Mouse (Mus musculus) gonadal fat pad, adult 2 months (tissue): ENCODE data around the gene 9530068E07Rik. TPM values are rescaled to one million over a fixed set of nuclear protein-coding genes. Genes with fewer than 3 reads are reported as not detected.
"Not testable (repeated sequence)": the region's sequence is repeated elsewhere in the genome, so short reads cannot be mapped to it uniquely, and the experiment has no call there.

Experiments
- DNase-seq: peaks from one replicate; pipeline ENCODE4 v3.0.0-alpha.2; 2012; ENCODE audit warnings: low read depth
- polyA plus RNA-seq: library from polyadenylated mRNA; depleted of rRNA; stranded (reverse); fragments of >200 nt; gene quantifications from 2 replicates; pipeline ENCODE4 v1.2.3, GENCODE M21; 2012

The 9530068E07Rik gene
- polyA plus RNA-seq, 1 experiment: 147 TPM

GRCm38 (mm10) chr11:52373841-52374240, 22.4 kb upstream of the 9530068E07Rik start:
- DNase-seq: no peak

DNA sequence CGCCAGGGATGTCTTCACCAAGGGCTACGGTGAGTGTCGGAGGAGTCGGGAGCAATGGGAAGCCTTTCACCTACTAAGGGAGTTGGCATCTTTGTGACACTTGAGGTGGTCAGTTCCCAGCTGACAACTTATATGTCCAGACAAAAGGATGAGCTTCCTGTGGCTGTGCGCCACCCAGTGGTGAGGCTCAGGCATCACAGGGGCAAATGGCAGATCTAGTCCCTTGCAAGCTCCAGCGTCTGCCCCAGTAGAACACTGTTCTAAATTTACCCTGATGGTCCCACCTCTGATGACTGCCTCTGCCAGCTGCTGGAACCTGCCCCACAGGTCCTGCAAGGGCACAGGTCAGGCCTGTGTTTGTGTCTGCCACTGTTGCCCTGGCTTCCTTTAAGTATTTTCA, 21.9 kb upstream of the 9530068E07Rik start:
- DNase-seq: no peak

DNA sequence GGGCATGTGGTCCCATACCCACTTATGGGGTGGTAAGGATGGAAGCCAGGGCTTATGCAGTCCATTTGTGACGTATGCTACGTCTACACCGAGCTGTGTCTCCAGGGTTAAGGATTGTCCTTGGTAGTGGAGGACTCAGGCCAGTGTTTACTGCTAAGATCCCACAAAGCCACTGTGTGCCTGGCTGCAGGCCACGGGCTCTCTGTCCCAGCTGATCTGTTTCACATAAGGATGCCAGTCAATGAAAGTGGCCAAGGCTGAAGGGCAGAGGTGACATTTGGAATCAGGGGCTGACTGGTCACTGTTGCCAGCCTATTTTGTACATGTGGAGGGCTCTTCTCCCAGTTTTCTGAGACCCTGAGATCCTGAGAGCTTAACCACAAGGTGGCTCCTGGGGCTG, 18.6 kb upstream of the 9530068E07Rik start:
- no peak for DNase-seq

GRCm38 (mm10) chr11:52379241-52379640, 17.0 kb upstream of the 9530068E07Rik start:
- DNase-seq: no peak

GRCm38 (mm10) chr11:52383741-52384140, 12.5 kb upstream of the 9530068E07Rik start:
- no peak for DNase-seq

DNA sequence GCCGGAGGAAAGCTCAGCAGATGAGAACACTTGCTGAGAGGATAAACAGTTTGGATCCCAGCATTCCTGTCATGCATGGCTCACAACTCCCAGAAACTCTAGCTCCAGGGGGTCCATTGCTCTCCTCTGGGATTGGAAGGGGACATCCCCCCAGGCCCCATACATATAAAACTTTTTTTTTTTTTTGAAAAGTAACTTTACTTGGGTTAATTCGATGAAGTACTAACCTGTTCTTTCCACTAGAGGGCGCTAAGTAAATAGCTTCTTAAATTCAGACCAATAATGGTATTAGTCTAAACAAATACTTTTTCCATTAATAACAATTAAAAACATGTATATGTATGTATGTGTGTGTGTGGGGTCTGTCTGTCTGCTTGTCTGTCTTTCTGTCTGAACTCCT, 11.6 kb upstream of the 9530068E07Rik start:
- no peak for DNase-seq

DNA sequence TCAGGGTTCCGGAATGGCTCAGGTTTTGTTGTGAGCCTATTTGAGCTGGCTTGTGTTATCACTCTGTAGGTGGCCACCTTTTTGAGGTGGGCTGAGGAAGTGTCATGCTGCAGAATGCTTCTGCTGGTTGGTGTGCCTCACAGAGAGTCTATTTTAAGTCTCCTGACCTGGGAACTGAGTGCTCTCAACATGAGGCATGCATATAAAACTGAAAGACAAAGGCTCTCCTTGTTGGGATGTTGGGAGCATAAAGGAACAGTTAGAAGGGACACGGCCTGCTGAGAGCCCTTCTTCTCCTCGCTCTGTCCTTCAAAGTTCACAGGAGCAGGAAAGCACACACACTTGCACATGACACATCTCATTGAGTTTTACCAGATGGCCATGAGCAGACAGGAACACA, 9.3 kb upstream of the 9530068E07Rik start:
- DNase-seq: no peak

- no peak for DNase-seq
Measured at GRCm38 (mm10) chr11:52388150-52388549, 8.1 kb upstream of the 9530068E07Rik start.

DNA sequence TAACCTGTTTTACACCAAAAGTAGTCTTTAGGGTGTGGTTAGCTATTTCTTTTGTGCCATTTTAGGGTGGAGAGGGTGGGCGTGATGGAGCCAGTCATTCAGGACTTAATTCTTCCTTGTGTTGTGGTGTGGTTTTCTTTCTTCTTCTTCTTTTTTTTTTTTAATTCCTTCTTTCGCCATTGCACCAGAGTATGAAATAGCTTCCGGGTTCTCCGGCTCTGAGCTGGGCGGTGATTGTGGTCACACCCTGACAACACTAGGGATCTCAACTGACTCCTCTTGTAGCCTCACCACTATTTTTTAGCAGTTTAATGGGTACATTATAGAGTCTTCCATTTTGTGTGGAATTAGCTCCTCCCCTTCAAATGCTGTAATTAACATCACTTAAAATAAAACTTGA, 7.2 kb upstream of the 9530068E07Rik start:
- not testable (repeated sequence) for DNase-seq

DNA sequence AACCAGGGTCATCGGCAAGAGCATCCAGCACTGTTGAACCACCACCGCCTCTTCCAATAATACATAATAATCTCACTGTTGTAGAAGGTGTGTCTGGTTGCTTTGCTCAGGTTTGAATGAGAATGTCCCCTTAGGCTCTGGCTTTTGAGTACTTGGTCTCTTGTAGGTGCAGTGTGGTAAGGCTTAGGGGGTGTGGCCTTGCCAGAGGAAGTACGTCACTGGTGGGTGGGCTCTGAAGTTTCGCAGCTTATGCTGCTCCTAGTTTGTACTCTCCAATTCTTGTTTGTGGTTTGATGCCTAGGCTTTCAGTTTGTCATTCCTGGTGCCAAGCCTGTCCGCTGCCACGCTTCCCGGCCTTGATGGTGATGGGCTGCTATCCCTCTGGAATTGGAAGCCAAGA, 6.3 kb upstream of the 9530068E07Rik start:
- DNase-seq: no peak

- no peak for DNase-seq
Measured at GRCm38 (mm10) chr11:52394494-52394893, 1.7 kb upstream of the 9530068E07Rik start.

GRCm38 (mm10) chr11:52395343-52395742, 885 bp upstream of the 9530068E07Rik start:
- no peak for DNase-seq

DNA sequence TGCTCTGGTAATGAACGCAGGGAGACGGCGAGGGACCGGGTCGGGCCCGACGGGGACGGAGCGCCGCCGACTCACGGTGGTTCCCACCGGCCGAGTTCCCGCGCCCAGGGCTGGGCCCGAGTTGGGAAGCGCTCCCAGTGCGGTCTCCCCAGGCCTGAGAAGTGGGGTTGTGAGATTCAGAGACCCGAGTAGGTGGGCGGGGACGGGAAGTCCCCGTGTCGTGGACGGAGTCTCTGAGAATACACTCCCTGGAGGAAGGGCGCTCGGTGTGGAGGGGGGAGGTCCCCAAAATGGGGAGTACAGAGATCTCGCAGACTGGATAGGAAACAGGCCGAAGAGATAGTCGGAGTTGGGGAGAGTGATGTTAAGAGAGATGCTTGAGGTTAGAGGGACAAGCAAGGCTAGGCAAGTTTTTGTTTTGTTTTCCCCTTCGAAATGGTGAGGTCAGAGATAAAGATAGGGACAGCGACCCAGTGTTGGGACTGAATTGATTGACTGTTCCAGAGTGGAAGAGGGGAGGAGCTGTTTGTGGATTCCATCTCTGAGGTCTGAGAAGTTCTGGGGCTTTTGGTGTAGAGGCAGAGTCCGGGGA, 465 bp downstream of the 9530068E07Rik start:
- no peak for DNase-seq

- DNase-seq: no peak
Measured at GRCm38 (mm10) chr11:52397385-52397987, 1.3 kb downstream of the 9530068E07Rik start.

DNA sequence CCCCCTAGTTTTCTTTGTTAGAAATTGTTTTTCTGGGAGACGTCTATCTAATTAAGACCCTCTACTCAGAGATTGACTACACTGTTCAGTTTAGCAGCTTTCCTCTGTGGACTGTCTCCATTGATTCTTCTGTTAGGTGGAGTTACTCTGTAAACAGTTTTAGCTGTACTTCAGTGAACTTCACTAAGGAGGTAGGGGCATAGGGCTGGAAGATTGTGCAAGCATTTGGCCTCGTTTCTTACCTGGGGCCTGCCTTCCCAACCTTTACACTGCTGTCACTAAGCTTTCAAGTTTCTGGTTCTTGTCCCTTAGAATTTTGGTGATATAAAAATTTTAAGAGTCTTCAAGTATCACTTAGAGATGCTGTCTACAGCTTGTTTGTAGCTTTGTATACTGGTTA, 5.2 kb downstream of the 9530068E07Rik start:
- no peak for DNase-seq

DNA sequence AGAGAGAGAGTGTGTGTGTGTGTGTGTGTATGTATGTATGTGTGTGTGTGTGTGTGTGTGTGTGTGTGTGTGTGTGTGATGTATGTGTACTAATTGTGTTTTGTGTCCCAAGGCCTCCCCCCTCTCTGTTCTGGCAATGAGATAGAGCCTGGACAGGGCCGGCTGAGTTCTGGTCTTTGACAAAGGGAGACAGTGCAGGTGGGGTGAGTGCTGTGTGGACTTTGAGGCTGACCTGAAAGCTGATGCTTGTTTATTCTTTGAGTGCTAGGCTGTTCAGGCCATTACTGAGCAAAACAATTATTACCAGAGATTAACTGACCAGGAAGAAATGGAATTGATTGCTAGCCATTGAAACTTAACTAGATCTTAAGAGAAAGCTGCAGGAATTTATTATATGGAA, 6.3 kb downstream of the 9530068E07Rik start:
- DNase-seq: no peak

GRCm38 (mm10) chr11:52404209-52404608, 8.0 kb downstream of the 9530068E07Rik start:
- DNase-seq: no peak

DNA sequence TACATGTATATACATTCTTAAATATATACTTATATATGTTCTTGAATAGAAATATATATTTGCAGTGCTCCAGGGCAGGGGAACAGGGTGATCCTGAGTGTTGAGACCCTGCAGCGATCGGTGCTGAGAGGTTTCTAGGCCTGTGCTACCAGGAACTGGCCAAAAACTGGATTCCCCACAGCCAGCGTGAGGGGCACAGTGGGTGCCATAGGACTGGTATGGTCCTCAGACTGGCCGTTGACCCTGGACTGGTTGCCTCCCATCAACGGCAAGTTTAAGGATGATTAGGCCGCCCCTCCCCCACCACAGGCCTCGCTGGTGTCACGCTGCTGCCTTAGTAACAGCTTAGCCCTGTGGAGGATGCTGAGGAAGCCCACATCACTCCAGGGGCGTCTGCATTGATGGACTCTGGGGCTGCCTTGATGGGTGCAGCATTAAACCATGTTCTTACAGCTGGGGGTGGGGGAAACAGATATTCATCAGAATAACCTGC, 9.0 kb downstream of the 9530068E07Rik start:
- no peak for DNase-seq

GRCm38 (mm10) chr11:52409316-52409715, 13.1 kb downstream of the 9530068E07Rik start:
- no peak for DNase-seq

- DNase-seq: peak; percentile 55
Measured at GRCm38 (mm10) chr11:52418358-52418757, 22.1 kb downstream of the 9530068E07Rik start.

DNA sequence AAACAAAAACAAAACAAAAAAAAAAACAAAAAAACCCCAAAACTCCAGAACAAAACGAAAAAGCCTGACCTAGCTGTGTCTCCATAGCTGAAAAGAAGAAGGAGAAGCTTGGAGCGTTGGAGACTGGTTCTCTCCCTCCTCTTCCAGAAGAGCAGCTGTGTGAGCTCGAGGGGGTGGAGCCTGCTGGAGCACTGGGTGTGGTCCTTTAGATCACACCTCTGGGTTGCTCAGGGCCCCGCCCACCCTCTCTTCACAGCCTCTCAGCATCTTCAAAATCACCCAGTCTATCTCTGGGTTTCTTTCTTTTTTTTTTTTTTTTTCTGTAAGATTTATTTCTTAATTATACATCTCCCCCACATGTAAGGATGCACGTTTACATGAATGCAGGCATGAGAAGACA, 23.0 kb downstream of the 9530068E07Rik start:
- DNase-seq: no peak

GRCm38 (mm10) chr11:52419861-52420260, 23.6 kb downstream of the 9530068E07Rik start:
- no peak for DNase-seq

- no peak for DNase-seq
Measured at GRCm38 (mm10) chr11:52420296-52421052, 24.2 kb downstream of the 9530068E07Rik start.
